Mouse (Mus musculus): ENCODE results near the gene Ptms. TPM values are rescaled to one million over a fixed set of nuclear protein-coding genes. Genes with fewer than 3 reads are reported as not detected.

The Ptms gene
- polyA plus RNA-seq, 3 experiments from 2014 or later: 9.5 to 15.5 (median 12.1) TPM

- ATAC-seq: no peak
Measured at GRCm38 (mm10) chr6:124925941-124926340, 6.0 kb upstream of the Ptms start.

GRCm38 (mm10) chr6:124925173-124925793 lies 5.4 kb upstream of the Ptms start:
- no peak for ATAC-seq

DNA sequence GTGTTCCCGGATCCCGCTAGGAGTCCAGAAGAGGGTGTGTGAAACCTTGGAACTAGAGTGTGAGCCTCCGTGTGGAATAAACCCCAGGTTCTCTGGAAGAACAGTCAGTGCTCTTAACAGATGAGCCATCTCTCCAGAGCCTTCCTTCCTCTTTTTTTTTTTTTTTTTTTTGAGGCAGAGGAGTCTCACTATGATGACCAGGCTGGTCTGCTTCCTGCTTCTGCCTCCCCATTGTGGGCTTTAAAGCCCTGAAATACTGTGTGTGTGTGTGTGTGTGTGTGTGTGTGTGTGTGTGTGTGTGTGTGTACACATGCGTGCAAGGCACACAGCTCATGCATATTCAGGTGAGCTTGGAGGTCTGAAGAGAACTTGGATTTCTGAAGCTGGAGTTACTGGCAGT lies 1.6 kb upstream of the Ptms start:
- ATAC-seq: no peak

GRCm38 (mm10) chr6:124920318-124921085 lies 599 bp upstream of the Ptms start:
- ATAC-seq: no peak

DNA sequence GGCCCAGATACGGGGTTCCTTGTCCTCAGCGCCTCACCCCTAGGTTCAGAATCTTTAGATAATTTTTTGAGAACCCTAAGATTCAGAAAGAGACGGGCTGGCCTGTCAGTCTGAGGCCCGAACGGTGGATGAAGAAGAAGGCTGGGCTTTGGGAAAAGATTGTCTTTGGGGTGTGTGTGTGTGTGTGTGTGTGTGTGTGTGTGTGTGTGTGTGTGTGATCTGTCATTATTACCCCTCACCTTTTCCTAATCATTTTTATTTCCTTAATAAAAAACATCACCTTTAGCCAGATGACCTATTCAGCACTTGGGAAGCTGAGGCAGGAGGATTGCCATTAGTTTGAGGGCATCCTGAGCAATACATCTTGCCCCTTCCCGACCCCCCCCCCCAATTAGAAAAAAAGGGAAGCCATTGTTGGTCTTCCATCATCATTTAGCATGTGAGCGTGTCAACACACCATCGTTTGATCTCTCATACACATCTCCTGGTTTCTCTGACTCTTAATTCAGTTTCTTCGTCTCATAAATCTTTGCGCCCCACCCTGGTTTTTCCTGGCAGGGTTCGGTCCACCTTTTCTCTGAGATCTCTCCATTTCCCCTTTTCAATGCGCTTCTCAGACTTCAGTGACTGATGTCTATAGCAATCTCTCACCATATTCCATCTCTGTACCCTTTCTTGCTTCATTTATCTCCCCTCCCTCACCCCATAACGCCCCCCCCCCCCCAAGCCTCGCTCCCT lies 844 bp downstream of the Ptms start:
- no peak for ATAC-seq

DNA sequence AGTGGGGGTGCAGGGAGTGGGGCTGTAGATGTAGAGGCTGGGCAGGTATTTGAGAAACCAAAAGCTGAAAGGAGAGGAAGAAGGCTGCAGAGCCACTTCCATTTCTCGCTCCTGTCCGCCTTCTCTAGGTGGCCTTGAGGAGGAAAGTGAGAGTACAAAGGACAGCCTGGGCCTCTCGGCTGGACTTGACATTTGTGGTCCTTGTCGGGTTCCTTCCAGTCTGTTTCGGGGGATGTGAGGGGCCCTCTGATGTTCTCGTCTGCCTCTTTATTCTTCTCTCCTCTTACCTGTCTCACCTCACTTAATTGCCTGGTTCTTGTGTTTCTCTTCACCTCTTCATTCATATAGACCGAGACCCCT lies 1.6 kb downstream of the Ptms start:
- ATAC-seq: no peak

DNA sequence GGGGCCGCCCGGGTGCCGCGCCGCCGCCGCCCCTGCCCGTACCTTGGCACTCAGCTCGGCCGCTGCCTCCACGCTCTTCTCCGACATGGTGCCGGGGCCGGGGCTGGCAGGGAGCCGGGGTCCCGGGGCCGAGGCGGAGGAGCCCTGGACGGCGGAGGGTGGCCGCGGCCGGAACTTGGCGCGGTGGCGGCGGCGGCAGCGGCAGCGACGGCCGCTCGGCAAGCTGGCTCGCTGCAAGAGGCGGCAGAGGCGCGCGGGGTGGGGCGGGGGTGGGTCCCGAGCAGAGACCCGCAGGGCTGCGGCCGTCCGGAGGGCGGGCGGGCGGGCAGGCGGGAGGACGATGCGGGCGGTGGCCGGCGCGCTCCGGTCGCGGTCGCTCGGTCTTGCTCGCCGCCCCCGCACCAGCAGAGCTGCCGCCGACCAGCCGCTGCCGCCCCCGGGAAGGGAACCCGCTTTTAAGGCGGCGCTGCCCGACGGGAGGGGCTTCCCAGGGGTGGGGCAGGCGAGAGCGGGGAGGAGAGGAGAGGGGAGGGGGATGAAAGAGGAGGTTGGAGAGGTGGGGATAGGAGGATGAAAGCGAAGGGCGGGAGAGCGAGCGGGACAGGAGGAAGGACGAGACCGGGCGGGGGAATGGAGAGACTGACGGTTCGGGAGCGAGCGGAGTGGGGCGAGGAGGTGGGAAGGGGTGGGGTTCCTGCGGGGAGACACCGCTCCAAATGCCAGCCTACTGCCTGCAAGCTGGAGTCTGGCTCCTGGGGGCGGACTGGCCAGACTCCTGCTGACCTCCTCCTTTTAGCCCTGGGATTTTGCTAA lies 2.2 kb downstream of the Ptms start:
- peak; percentile 44 for ATAC-seq

- ATAC-seq: peak; percentile 78
Measured at GRCm38 (mm10) chr6:124916695-124917517, 3.0 kb downstream of the Ptms start.

GRCm38 (mm10) chr6:124915942-124916694 lies 3.8 kb downstream of the Ptms start:
- ATAC-seq: no peak

GRCm38 (mm10) chr6:124915160-124915941 lies 4.6 kb downstream of the Ptms start:
- no peak for ATAC-seq

DNA sequence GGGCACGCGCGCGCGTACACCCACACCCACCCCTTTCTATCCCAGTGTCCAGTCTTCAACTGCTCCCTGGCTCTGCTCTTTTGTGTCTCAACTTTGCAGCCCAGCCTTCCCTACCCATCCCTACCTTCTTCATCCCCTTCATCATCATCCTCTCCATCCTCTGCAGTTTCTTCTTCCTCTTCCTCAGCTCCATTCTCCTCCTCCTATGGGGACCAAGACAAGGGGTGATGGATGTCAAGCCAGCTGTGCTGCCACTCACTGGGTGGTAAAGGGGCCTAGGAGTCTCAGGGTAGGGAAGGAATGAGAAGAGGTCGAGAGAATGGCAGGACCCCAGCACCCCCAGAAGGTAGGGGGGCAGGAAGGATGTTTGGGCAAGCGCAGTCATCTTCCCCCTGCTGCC lies 5.4 kb downstream of the Ptms start:
- no peak for ATAC-seq

DNA sequence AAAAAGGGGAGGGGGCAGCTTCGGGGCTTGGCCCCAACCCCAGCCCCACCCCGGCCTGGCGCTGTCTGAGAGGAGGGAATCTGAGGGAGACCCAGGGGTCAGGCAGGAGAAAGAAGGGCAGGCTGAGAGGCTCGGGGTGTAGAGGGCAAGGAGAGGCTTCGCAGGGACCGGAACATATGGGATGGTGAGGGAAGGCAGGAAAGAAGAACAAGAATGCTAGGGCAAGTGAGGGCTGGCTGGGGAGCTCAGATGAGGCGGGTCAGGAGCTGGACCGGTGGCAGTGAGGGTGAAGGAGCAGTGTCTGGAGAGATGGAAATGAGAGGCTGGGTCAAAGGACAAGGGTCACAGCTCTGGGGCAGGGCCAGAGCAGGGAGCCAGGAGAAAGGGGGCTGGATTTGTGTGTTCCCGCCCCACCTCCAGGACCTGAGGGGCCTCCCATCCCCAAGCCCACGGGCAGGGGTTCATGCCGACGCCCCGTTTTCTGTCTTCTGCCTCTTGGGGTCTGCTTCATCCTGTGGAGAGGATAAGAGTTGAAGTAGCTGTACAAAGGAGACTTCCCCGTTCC lies 6.1 kb downstream of the Ptms start:
- no peak for ATAC-seq

DNA sequence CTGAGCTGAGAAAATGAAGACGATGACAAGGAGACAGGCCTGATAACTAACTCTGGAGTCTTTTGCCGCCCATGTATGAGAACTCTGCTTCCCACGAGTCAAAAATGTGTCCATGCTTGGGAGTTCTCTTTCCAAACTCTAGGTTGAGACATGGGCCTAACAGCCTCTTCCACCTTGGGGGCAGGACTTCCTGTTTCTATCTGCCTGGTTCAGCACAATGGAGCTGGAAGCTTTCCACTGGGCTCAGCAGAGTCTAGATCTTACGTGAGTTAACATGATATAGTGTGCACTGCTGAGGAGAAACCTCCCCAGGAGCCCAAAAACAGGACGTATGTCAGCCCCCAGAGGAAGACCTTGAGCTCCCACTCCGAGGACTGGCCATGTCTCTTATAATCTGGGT lies 6.7 kb downstream of the Ptms start:
- ATAC-seq: no peak

- ATAC-seq: peak; percentile 36
Measured at GRCm38 (mm10) chr6:124911533-124912218, 8.2 kb downstream of the Ptms start, which contains the start of gene Lag3. Lag3 (minus strand) TSS chr6:124911705.

GRCm38 (mm10) chr6:124910032-124910431 lies 9.9 kb downstream of the Ptms start:
- ATAC-seq: no peak

- ATAC-seq: peak; percentile 61
Measured at GRCm38 (mm10) chr6:124907767-124908166, 12.1 kb downstream of the Ptms start.

DNA sequence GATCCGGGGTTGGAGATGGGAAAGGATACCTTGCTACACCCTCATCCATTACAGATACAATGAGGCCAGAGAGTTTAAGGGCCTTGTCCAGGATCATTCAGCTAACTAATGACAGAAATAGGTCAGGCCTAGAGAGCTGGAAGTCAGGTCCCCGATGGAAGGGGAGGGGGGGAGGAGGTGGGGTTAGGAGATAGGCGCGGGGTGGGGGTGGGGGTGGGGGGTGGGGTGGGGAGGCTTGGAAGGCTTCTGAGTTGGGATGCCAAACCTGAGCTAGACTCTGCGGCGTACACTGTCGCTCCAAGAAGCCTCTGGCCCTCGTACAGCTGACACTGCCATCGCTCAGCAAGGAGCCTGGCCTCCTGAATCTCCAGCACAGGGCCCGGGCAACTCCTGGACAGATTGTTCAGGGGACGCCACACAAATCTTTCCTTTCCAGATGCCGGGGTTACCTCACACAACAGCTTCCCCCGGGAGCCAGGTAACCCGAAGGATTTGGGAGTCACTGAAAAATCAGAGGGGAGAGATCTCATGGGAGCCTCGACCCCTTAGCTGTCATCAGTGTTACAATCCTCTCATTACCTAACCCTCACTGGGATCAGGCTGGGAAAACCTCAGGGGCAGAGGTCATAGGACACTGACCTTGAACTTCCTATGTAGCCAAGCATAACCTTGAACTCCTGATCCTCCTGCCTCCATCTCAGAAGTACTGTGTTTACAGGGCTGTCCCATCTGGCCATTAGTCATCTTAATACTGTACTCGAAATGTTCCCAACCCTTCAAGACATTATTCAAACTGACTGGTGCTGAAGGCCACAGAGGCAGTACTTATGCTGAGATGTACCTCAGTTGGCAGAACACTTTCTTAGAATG lies 14.7 kb downstream of the Ptms start:
- no peak for ATAC-seq

Data from inflammation-experienced regulatory T-cells, adult 6 months (primary cell).